Mouse (Mus musculus): ENCODE measurements around the gene Aars2. TPM values are rescaled to one million over a fixed set of nuclear protein-coding genes. Genes with fewer than 3 reads are reported as not detected.

The Aars2 gene
- polyA plus RNA-seq, 1 experiment from 2014 or later = 35.7 TPM

GRCm38 (mm10) chr17:45556514-45557245 is 50.0 kb downstream of the Aars2 start:
- peaks cover 28% of the 10 kb centered on the region for H3K27me3 ChIP-seq (ENCODE audit: low read depth, poor library complexity, severe bottlenecking)
- peaks cover 51% of the 10 kb centered on the region for H3K4me1 ChIP-seq

GRCm38 (mm10) chr17:45557246-45557824 is 50.7 kb downstream of the Aars2 start:
- no peak overlapping the region; the same call in 1 of the 2 replicates for H3K27ac ChIP-seq (replicated peaks)
- peaks cover 45% of the 10 kb centered on the region for H3K4me1 ChIP-seq
- peaks cover 3% of the 10 kb centered on the region; the same call in 1 of the 2 replicates for H3K36me3 ChIP-seq
- DNase-seq (ENCODE audit: low spot score) = no peak
- H3K9me3 ChIP-seq (replicated peaks) = no peaks in the 10 kb centered on the region
- H3K4me3 ChIP-seq = peak overlapping the region; percentile 78
- 72% methylated on average over 7 of the region's 7 CpGs for WGBS
- H3K27me3 ChIP-seq (ENCODE audit: low read depth, poor library complexity, severe bottlenecking) = peaks cover 28% of the 10 kb centered on the region

More at GRCm38 (mm10) chr17:45556514-45557245, 50.0 kb downstream of the Aars2 start:
- WGBS = 74% methylated on average over 3 of the region's 3 CpGs
- Histone ChIP-seq H3K27ac (replicated peaks) (no peak overlapping the region), H3K9me3 (replicated peaks) (no peaks in the 10 kb centered on the region), H3K36me3 (peaks cover 3% of the 10 kb centered on the region; the same call in 1 of the 2 replicates), H3K4me3 (peak overlapping the region; percentile 78)
- no peak for DNase-seq (ENCODE audit: low spot score)

- Histone ChIP-seq H3K4me3 (0 out of 2 replicates have a peak overlapping the region, but pooled peaks have one; percentile 8), H3K27ac (replicated peaks) (no peak overlapping the region), H3K27me3 (ENCODE audit: low read depth, poor library complexity, severe bottlenecking) (peaks cover 28% of the 10 kb centered on the region), H3K36me3 (peaks cover 3% of the 10 kb centered on the region; the same call in 1 of the 2 replicates), H3K9me3 (replicated peaks) (no peaks in the 10 kb centered on the region), H3K4me1 (peaks cover 45% of the 10 kb centered on the region)
- WGBS = 71% methylated on average over 16 of the region's 16 CpGs
- DNase-seq (ENCODE audit: low spot score) = no peak
These were observed 51.6 kb downstream of the Aars2 start for GRCm38 (mm10) chr17:45557998-45558862.

GRCm38 (mm10) chr17:45559732-45560525 is 53.3 kb downstream of the Aars2 start:
- H3K4me3 ChIP-seq = no peak overlapping the region
- DNase-seq (ENCODE audit: low spot score) = no peak
- H3K36me3 ChIP-seq = peaks cover 3% of the 10 kb centered on the region; the same call in 1 of the 2 replicates
- H3K27me3 ChIP-seq (ENCODE audit: low read depth, poor library complexity, severe bottlenecking) = peaks cover 28% of the 10 kb centered on the region
- 91% methylated on average over 15 of the region's 15 CpGs for WGBS
- H3K27ac ChIP-seq (replicated peaks) = no peak overlapping the region
- no peaks in the 10 kb centered on the region for H3K9me3 ChIP-seq (replicated peaks)
- H3K4me1 ChIP-seq = peaks cover 53% of the 10 kb centered on the region

GRCm38 (mm10) chr17:45563216-45563615 is 56.6 kb downstream of the Aars2 start:
- no peak overlapping the region for H3K27ac ChIP-seq (replicated peaks)
- 0 out of 2 replicates have a peak, but pooled peaks cover 4% of the 10 kb centered on the region for H3K27me3 ChIP-seq (ENCODE audit: low read depth, poor library complexity, severe bottlenecking)
- peaks cover 51% of the 10 kb centered on the region for H3K4me1 ChIP-seq
- H3K4me3 ChIP-seq = peak overlapping the region; percentile 77; the same call in 1 of the 2 replicates
- H3K36me3 ChIP-seq = peaks cover 35% of the 10 kb centered on the region
- H3K9me3 ChIP-seq (replicated peaks) = no peaks in the 10 kb centered on the region
- DNase-seq (ENCODE audit: low spot score) = no peak
- WGBS = 80% methylated on average over 12 of the region's 12 CpGs

- H3K27me3 ChIP-seq (ENCODE audit: low read depth, poor library complexity, severe bottlenecking) = no peaks in the 10 kb centered on the region
- WGBS = under 1% methylated on average over 61 of the region's 61 CpGs
- peak; percentile 93 for DNase-seq (ENCODE audit: low spot score)
- no peaks in the 10 kb centered on the region for H3K9me3 ChIP-seq (replicated peaks)
- H3K36me3 ChIP-seq = peaks cover 42% of the 10 kb centered on the region
- H3K27ac ChIP-seq (replicated peaks) = peak within 1 kb of the TSS; percentile 93
- peak within 1 kb of the TSS; percentile 77 for H3K4me3 ChIP-seq
- peaks cover 49% of the 10 kb centered on the region for H3K4me1 ChIP-seq
These were observed 57.3 kb downstream of the Aars2 start, which contains the start of gene Slc35b2 for GRCm38 (mm10) chr17:45563655-45564530. Gene Slc35b2, plus strand, starts transcription at chr17:45563874.

GRCm38 (mm10) chr17:45564531-45565084 is 58.0 kb downstream of the Aars2 start:
- Histone ChIP-seq H3K4me3 (peak overlapping the region; percentile 77), H3K9me3 (replicated peaks) (no peaks in the 10 kb centered on the region), H3K4me1 (peaks cover 48% of the 10 kb centered on the region), H3K36me3 (peaks cover 49% of the 10 kb centered on the region), H3K27me3 (ENCODE audit: low read depth, poor library complexity, severe bottlenecking) (no peaks in the 10 kb centered on the region), H3K27ac (replicated peaks) (peak overlapping the region; percentile 93)
- 13% methylated on average over 18 of the region's 18 CpGs for WGBS
- peak; percentile 39 for DNase-seq (ENCODE audit: low spot score)

- no peak for DNase-seq (ENCODE audit: low spot score)
- H3K27ac ChIP-seq (replicated peaks) = peak overlapping the region; percentile 93
- H3K36me3 ChIP-seq = peaks cover 54% of the 10 kb centered on the region
- H3K9me3 ChIP-seq (replicated peaks) = no peaks in the 10 kb centered on the region
- peaks cover 53% of the 10 kb centered on the region for H3K4me1 ChIP-seq
- WGBS = 96% methylated on average over 11 of the region's 11 CpGs
- no peaks in the 10 kb centered on the region for H3K27me3 ChIP-seq (ENCODE audit: low read depth, poor library complexity, severe bottlenecking)
- H3K4me3 ChIP-seq = peak overlapping the region; percentile 77
These were observed 58.5 kb downstream of the Aars2 start for GRCm38 (mm10) chr17:45565103-45565502.

- Histone ChIP-seq H3K27me3 (ENCODE audit: low read depth, poor library complexity, severe bottlenecking) (no peaks in the 10 kb centered on the region), H3K4me1 (peaks cover 62% of the 10 kb centered on the region), H3K9me3 (replicated peaks) (no peaks in the 10 kb centered on the region), H3K4me3 (no peak overlapping the region), H3K36me3 (peaks cover 60% of the 10 kb centered on the region), H3K27ac (replicated peaks) (no peak overlapping the region)
- DNase-seq (ENCODE audit: low spot score) = no peak
- 75% methylated on average over 1 of the region's 1 CpGs for WGBS
These were observed 59.4 kb downstream of the Aars2 start for GRCm38 (mm10) chr17:45566031-45566359.

GRCm38 (mm10) chr17:45566360-45567161 is 59.9 kb downstream of the Aars2 start:
- Histone ChIP-seq H3K9me3 (replicated peaks) (no peaks in the 10 kb centered on the region), H3K27ac (replicated peaks) (no peak overlapping the region), H3K27me3 (ENCODE audit: low read depth, poor library complexity, severe bottlenecking) (no peaks in the 10 kb centered on the region), H3K4me3 (peak overlapping the region; percentile 20; the same call in 1 of the 2 replicates), H3K36me3 (peaks cover 65% of the 10 kb centered on the region), H3K4me1 (peaks cover 68% of the 10 kb centered on the region)
- DNase-seq (ENCODE audit: low spot score) = peak; percentile 42
- WGBS = 77% methylated on average over 18 of the region's 18 CpGs

Data from midbrain, embryonic 10.5 days (tissue).